Mouse (Mus musculus): ENCODE data around the gene Psmc1. TPM values are rescaled to one million over a fixed set of nuclear protein-coding genes. Genes with fewer than 3 reads are reported as not detected.
A peak's percentile ranks its signal among the peaks of the same experiment; 100 is the strongest.

Psmc1 gene
- polyA plus RNA-seq, 1 experiment, result 492 TPM

DNA sequence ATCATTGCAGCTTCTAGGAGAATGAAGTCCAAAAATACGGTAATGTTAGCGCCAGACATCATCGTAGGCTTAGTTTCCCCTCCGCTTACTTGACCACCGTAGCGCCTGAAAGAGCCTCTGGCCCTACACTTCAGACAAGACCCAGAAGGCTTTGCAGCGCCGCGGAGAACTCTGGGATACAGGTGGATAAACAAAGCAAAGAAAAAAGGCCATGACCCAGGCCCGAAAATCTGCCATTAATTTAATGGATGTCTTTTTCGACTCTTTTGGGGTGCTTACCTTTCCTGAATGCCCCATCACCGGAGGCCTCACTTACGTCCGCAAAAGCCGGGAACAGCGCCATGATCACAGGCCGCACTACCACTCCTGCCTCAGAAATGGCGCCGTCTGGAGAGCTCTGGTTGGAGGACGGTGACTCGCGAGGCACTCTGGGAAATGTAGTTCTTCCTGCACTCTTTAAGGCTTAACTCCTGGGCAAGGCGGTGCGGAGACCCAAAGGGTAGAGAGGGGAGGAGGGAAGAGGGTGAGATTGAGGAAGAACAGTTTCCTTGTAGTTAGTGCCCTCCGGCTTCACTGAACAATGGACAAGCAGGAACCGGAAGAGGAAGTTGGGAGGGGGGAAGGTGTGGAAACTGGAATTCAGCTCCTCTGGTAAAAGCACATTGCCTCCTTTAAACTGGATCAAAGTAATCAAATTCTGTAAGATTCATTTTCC, 49.5 kb downstream of the Psmc1 start, which contains the start of gene Nrde2:
TSS of gene Nrde2 (minus strand) at position 393 of the 715 bp plus-strand sequence.
- Histone ChIP-seq H3K27ac (ENCODE audit: insufficient read depth, low read depth, low read length) (peak within 1 kb of the TSS; percentile 67), H3K4me1 (ENCODE audit: control insufficient read depth, insufficient read depth, low read length) (no peaks in the 10 kb centered on the region), H3K4me3 (ENCODE audit: insufficient read depth, low read depth, low read length) (peak within 1 kb of the TSS; percentile 53)
- WGBS, result under 1% methylated on average over 26 of the region's 26 CpGs
- TF ChIP-seq POLR2A (IDR thresholded peaks at IDR 0.05; ENCODE audit: insufficient read depth, low read depth, low read length), result peak; percentile 33; the same call in 1 of the 2 replicates
- no peak for TF ChIP-seq CTCF (IDR thresholded peaks at IDR 0.05; ENCODE audit: insufficient read depth, low read depth, low read length)

DNA sequence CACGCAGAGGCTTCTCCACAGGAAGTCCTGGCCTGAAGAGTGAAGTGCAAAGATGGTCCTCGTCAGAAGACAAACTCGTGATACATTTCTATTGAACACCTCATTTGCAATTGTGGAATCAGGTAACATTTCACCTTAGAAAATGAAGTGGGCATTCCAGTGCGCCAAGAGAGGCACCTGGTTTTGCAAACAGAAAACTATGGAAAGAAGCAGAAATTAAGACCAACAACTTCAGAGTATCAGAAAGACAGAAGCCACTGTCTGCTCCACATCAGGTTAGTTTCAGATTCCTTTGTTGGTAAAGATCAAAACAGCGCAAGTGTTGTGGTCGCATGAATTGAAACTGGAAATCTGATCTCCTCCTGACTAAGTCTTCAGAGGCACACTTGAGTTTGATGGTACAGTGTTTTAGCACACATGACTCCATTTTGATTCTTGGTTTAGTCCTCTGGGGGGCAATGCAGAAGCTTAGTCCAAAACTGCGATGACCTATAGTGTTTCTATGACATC, 55.1 kb downstream of the Psmc1 start:
- H3K4me3 ChIP-seq (ENCODE audit: insufficient read depth, low read depth, low read length), result no peak overlapping the region
- no peak for TF ChIP-seq CTCF (IDR thresholded peaks at IDR 0.05; ENCODE audit: insufficient read depth, low read depth, low read length)
- H3K4me1 ChIP-seq (ENCODE audit: control insufficient read depth, insufficient read depth, low read length), result peaks cover 6% of the 10 kb centered on the region; the same call in 1 of the 2 replicates
- H3K27ac ChIP-seq (ENCODE audit: insufficient read depth, low read depth, low read length), result no peak overlapping the region
- 88% methylated on average over 7 of the region's 7 CpGs for WGBS

DNA sequence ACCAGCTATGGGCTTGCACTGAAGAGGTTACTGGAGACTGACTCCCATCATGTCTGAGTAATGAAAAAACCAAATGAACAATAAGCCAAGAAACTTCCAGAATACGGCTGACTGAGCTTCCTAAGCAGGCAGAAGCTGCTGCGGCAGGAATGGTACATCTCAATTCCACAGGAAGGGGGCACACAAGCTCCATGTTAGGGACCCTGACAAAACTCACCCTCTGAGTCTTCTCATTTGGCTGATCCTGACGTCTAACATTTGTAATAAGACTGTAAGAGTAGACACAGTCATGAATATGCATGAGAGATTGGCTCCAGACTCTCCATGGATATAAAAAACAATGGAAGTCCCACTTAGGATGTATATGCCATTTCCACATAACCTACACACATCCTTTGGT, 56.2 kb downstream of the Psmc1 start:
- Histone ChIP-seq H3K27ac (ENCODE audit: insufficient read depth, low read depth, low read length) (no peak overlapping the region), H3K4me3 (ENCODE audit: insufficient read depth, low read depth, low read length) (no peak overlapping the region), H3K4me1 (ENCODE audit: control insufficient read depth, insufficient read depth, low read length) (peaks cover 6% of the 10 kb centered on the region; the same call in 1 of the 2 replicates)
- WGBS, result 19% methylated on average over 3 of the region's 3 CpGs
- no peak for TF ChIP-seq POLR2A (IDR thresholded peaks at IDR 0.05; ENCODE audit: insufficient read depth, low read depth, low read length)
- 0 out of 2 replicates have a peak, but pooled peaks have one; percentile 11 for TF ChIP-seq CTCF (IDR thresholded peaks at IDR 0.05; ENCODE audit: insufficient read depth, low read depth, low read length)

GRCm38 (mm10) chr12:100166939-100167338, 57.0 kb downstream of the Psmc1 start:
- no peak overlapping the region for H3K4me3 ChIP-seq (ENCODE audit: insufficient read depth, low read depth, low read length)
- WGBS, result 74% methylated on average over 8 of the region's 8 CpGs
- H3K27ac ChIP-seq (ENCODE audit: insufficient read depth, low read depth, low read length), result no peak overlapping the region
- peaks cover 6% of the 10 kb centered on the region; the same call in 1 of the 2 replicates for H3K4me1 ChIP-seq (ENCODE audit: control insufficient read depth, insufficient read depth, low read length)
- TF ChIP-seq POLR2A (IDR thresholded peaks at IDR 0.05; ENCODE audit: insufficient read depth, low read depth, low read length), result no peak
- TF ChIP-seq CTCF (IDR thresholded peaks at IDR 0.05; ENCODE audit: insufficient read depth, low read depth, low read length), result no peak

DNA sequence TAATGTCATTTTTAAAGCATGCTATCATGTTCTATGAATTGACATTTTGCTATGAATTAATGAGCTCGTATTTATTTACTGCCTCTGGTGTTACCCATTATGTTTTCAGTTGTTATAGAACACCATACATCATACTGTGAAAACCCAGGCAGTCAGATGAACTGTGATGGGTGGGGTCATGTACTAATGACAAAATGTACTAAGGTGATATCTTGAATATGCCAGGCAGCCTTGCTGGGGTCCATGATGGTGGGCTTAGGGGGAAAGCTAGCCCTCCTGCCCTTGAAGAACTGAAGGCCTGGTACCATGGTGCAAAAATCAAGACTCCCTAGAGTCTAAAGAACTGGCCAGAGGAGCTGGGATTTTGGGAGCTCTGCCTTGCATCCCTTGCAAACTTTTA, 57.5 kb downstream of the Psmc1 start:
- WGBS, result 92% methylated on average over 1 of the region's 1 CpGs
- Histone ChIP-seq H3K4me1 (ENCODE audit: control insufficient read depth, insufficient read depth, low read length) (peaks cover 6% of the 10 kb centered on the region; the same call in 1 of the 2 replicates), H3K4me3 (ENCODE audit: insufficient read depth, low read depth, low read length) (no peak overlapping the region), H3K27ac (ENCODE audit: insufficient read depth, low read depth, low read length) (no peak overlapping the region)
- TF ChIP-seq CTCF (IDR thresholded peaks at IDR 0.05; ENCODE audit: insufficient read depth, low read depth, low read length) (no peak), POLR2A (IDR thresholded peaks at IDR 0.05; ENCODE audit: insufficient read depth, low read depth, low read length) (no peak)

DNA sequence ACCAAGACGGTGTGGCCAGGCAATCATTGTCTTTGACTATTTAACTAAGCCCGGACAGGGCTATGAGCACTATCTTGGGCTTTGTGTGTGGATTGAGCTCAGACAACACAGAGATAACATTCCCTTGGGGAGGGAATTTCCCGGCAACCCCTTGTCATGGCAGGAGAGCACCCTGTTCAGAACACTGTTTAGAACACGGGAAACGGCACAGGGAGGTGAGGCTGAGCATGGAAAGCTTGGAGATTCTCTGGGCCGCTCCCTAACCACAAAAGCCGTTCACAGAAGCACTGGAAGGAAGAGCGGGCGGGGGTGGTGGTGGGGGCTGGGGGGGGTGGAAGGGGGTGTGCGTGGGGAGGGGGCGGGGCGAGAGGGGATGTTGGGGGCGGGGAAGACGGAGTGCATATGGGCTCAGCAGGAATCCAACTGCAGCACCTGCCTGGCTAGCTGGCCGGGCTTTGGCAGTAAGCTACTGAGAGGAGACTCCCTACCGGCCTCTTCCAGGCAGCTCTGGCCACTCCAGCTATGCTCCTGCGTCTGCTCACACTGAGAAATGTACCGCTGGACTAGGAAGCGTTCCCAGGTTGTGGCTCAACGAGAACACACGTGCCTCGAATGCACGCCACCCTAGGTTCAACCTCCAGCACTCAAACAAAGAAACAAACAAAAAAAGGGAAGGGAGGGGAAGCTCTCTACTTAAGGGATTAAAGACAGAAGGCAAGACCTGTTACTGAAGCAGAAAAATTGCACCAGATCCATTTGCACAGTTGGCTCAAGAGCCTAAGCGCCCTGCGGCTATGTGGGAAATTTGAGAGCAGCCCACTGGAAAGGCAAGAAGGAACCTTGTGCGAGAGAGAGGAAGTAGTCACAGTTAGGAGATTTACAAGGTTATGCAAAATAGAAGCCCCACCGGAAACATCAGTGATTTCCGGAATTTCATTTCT, 58.2 kb downstream of the Psmc1 start:
- WGBS, result 16% methylated on average over 28 of the region's 28 CpGs

DNA sequence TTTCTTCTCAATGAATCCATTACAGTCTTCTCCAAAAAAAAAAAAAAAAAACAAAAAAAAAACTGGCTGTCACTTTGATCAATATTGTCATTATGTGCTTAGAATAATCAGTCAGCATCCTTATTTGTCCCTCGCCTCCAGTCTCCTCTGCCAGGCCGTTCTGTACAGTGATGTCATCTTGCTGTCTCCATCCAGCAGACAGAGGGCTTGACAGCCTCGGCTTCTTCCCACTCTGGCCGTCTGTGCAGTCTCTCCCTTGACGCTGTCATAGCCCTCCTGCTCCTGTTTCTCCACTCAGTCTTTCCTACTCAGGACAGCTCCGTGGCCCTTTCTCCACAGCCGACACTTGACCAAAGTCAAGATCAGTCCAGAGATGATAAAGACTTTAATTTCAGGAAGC, 62.5 kb downstream of the Psmc1 start:
- TF ChIP-seq POLR2A (IDR thresholded peaks at IDR 0.05; ENCODE audit: insufficient read depth, low read depth, low read length) (no peak), CTCF (IDR thresholded peaks at IDR 0.05; ENCODE audit: insufficient read depth, low read depth, low read length) (no peak)
- Histone ChIP-seq H3K4me1 (ENCODE audit: control insufficient read depth, insufficient read depth, low read length) (peaks cover 9% of the 10 kb centered on the region; the same call in 1 of the 2 replicates), H3K27ac (ENCODE audit: insufficient read depth, low read depth, low read length) (no peak overlapping the region), H3K4me3 (ENCODE audit: insufficient read depth, low read depth, low read length) (no peak overlapping the region)
- WGBS, result 73% methylated on average over 7 of the region's 7 CpGs

More for the DNA sequence above, 58.2 kb downstream of the Psmc1 start:
- TF ChIP-seq POLR2A (IDR thresholded peaks at IDR 0.05; ENCODE audit: insufficient read depth, low read depth, low read length), result no peak
- no peak for TF ChIP-seq CTCF (IDR thresholded peaks at IDR 0.05; ENCODE audit: insufficient read depth, low read depth, low read length)
- Histone ChIP-seq H3K4me3 (ENCODE audit: insufficient read depth, low read depth, low read length) (peak overlapping the region; percentile 27), H3K4me1 (ENCODE audit: control insufficient read depth, insufficient read depth, low read length) (peaks cover 6% of the 10 kb centered on the region; the same call in 1 of the 2 replicates), H3K27ac (ENCODE audit: insufficient read depth, low read depth, low read length) (no peak overlapping the region)

Other genes with a start within 250 kb of the Psmc1 start
- not detected in 2 replicates for gene Efcab11, start 225.7 kb upstream of the Psmc1 start, polyA plus RNA-seq (2012; ENCODE audit: insufficient read depth, insufficient read length, low replicate concordance, missing spikeins)
- not detected in 2 replicates for gene Tdp1, start 225.6 kb upstream of the Psmc1 start, polyA plus RNA-seq (2012; ENCODE audit: insufficient read depth, insufficient read length, low replicate concordance, missing spikeins)
- gene Kcnk13, start 145.7 kb upstream of the Psmc1 start, polyA plus RNA-seq (2012; ENCODE audit: insufficient read depth, insufficient read length, low replicate concordance, missing spikeins), result not detected in 2 replicates
- not detected in 2 replicates for gene Nrde2, start 49.5 kb downstream of the Psmc1 start, polyA plus RNA-seq (2012; ENCODE audit: insufficient read depth, insufficient read length, low replicate concordance, missing spikeins)
- gene Calm1, start 89.3 kb downstream of the Psmc1 start, polyA plus RNA-seq (2012; ENCODE audit: insufficient read depth, insufficient read length, low replicate concordance, missing spikeins), result 446 and 787 TPM in 2 replicates

All from olfactory bulb, adult 2 months (tissue).